Mouse (Mus musculus): ENCODE measurements around the gene Pltp.

Gene Pltp

DNA sequence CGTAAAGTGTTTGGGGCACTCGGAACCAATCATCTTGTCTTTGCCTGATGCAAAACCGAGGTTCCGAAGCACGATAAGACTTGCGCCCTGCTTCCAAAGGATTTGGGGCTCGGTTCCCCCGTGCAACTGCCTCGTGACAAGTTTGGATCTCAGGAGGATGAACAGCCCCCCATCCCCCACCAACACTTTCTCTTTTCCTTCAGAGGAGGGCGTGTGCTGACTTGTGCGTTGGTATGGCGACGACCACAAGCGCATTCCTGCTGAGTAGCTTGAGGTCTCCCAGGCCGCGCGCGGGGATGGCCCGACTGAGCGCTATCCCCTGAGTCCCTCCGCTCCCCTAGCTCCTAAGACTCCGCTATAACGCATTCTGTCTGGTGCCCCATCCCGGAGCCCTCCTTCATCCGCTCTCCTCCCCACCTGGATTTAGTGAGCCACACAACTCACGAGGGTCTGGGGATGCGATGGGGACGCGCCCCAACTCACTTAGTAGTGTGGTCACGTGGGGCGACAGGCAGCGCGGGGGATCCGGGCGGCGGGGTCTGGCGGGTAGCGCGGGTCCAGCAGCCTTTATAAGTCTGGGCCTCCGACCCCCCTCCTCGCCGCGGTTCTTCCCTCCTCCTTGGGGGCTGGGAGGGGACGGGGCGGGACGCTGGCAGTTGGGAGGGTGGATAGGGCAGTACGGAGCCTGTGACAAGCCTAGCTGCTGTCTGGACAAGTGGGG, at the start of gene Pltp:
Gene Pltp, minus strand, starts transcription at position 611 of the 721 bp plus-strand sequence.
- DNase-seq (ENCODE audit: low spot score) = no peak

DNA sequence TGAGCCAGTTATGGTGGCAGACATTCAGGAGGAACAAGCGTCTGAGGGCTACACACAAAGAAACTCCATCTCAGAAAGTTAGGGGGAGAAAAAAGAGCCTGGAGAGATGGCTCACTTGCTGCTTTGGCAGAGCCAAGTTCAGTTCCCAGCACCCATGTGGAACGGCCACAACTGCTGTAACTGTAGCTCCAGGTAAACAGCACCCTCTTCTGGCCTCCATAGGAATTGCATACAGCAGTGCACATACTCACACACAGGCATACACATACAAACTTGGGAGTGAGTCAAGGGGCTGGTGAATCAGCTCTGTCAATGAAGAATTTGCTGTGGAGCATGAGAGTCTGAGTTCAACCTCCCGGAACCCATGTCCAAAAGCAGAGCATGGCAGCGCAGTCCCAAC, 48.6 kb upstream of the Pltp start:
- no peak for DNase-seq (ENCODE audit: low spot score)

DNA sequence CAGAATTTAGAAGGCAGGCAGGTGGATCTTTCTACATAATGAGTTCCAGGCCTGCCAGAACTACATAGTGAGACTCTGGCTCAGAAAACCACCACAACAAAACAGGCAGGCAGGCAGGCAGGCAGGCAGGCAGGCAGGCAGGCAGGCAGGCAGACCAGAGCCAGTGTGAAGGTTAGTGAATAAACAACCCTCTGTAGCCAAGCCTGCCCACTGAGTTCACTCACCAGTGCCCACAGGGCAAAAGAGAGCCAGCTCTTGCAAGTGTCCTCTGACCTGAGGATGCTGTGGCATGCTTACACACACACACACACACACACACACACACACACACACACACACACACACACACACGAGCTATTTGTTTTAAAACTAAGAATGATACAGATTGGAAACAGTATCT, 46.0 kb upstream of the Pltp start:
- no peak for DNase-seq (ENCODE audit: low spot score)

DNA sequence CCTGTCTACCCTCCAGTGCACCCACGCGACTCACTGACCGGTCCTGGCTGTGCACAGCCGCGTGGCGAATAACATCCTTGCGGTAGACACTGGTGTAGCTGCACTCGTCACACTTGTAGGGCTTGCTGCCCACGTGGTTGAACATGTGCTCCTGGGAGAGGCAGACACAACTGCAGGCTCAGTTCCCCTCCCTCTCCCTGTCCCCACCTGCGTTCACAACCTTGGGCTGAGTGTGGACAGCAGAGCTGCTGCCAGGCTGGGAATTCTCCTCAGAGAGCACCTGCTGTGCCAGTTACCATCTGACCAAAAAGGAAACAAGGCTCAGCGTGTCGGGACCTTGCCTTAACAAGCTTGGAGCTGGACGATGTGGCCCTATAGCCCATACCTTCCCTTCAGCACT, 43.9 kb upstream of the Pltp start:
- no peak for DNase-seq (ENCODE audit: low spot score)

DNA sequence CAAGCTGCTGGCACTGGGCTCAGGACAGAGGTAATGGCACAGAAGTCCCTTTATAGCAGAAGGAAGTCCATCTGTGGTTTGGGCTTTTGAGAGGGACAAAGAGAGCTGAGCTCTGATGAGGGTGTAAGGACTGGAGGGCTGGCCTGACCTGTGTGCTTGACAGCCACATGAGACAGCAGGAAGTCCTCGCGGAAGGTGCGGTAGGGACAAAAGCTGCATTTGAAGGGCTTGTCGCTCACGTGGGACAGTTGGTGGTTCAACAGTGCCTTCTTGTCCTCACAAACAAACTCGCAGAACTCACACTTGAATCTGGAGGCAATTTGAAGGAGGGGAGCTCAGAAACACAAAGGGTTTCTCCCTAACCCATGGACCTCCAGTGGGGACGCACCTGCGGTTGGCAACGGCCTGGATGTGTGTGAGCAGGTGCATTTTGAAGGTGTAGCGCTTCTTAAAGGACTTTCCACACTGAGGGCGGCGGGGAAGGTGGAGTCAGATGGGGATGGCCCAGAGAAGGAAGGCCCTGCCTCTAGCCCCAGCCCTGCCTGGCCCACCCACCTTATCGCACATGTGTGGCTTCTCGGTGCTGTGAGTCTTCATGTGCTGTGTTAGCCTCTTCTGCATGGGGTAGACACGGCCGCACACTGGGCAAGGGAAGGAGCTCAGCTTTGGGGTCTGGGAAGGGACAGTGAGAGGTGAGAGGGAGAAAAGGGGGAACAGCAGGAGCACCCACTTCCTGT, 42.4 kb upstream of the Pltp start:
- no peak for DNase-seq (ENCODE audit: low spot score)

DNA sequence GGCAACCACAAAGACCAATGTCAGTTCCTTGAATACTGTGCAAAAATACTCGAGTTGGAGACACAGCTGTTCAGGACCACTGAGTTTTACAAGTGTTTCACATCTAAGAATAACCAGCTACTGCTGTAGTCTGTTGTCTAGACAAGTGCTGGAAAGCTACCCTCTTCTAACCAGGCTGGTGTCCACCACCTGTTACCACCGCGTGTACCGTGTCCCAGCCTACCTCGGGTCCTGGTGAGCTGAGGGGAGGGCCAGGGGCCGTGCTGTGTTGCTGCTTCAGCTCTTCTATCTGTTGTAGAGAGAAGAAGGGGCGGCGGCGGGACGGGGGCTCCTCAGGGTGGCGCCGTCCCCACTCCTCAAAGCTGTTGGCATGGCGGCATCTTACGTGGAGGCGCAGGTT, 41.5 kb upstream of the Pltp start:
- no peak for DNase-seq (ENCODE audit: low spot score)

DNA sequence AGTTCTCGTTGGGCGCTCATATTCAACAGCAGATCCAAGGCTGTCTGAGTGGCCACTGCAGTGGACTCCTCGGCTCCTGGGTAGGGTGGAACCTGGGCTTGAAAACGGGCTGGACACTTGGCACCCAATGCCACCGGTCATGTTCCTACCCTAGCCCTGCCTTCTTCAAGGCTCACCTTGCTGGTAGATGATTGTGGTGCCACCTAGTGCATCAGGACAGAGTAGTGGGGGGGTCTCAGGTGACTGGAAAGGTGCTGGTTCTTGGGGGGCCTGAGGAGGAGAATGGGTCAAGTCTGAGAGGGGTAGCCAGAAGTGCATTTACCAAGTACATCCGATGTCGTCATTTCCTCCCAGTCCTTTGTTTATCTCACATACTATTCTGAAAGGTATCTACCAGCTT, 40.5 kb upstream of the Pltp start:
- DNase-seq (ENCODE audit: low spot score) = no peak

- no peak for DNase-seq (ENCODE audit: low spot score)
Observed at GRCm38 (mm10) chr2:164895885-164896284, 38.4 kb upstream of the Pltp start.

DNA sequence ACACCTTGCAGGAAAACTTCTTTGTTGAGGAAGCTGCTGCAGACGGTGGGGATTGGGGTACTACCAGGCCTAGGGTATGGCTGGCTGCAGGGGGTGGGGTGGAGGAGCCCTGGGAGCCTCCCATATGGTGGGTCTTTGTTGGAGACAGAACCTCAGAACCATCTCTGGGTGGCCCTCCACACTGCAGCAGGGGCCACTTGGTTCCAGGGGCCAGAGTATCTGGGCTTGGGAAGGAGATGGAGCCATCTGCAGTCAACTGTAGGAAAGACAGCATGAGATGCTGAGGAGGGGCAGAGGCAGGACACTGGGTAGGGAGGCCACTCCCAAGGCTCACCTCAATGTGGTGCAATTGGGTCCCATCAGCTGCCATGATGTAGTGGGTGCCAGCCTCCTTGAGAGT, 37.1 kb upstream of the Pltp start:
- DNase-seq (ENCODE audit: low spot score) = no peak

DNA sequence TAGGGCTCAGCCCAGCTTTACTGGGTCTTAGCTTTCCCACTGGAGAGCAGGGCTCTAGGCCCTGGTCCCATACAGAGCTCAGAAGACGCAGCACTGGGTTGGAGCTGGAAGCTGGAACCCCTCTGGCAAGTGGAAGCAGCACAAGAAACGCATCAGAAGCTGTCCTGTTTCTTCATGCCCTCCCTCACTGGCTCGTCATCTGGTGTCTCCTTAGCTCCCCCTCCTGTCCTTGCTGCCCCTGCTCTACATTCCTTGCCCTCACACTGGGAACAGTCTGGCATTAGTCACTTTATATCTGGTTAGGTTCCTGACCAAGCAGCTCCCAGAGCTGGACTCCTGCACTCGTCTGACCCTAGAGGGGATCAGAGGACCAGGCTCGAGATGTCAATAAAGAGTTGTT, 36.5 kb upstream of the Pltp start:
- DNase-seq (ENCODE audit: low spot score) = no peak

GRCm38 (mm10) chr2:164892696-164893216, 35.2 kb upstream of the Pltp start:
- DNase-seq (ENCODE audit: low spot score) = no peak

DNA sequence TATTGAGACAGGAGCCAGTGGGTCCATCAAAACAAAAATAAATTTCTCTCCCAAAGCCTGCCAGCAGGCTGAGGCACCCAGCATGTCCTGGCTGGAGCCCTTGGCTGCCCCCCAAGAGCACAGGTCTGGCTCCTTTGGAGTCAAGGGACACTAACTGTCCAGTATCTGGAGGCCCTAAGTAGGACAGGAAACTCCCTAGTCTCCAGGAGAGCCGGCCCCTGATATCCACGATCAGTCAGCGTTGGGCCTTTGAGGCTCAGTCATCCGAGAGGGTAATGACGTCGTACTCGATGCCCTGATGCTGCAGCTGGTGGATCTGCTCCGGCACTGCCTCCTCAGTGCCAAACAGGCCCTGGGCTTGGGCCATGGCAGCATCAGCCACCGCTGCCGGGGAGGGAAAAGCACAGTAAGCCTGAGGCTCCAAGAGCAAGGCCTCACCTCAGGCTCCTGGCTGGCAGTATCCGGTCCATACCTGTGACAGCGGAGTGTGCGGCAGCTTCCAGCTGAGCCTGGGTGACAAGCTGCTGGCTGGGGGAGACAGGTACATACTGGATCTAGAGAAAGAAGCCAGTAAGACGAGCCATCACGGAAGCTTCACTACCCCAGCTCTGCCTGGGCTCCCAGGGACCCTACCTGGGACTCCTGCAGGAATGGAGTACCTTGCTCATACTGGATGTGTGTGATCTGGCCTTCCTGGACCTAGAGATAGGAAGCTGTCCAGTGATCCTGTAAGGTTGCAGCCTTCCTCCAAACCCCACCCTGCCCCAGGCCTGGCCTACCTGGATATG, 34.6 kb upstream of the Pltp start:
- DNase-seq (ENCODE audit: low spot score) = no peak

GRCm38 (mm10) chr2:164891056-164891834, 33.7 kb upstream of the Pltp start:
- no peak for DNase-seq (ENCODE audit: low spot score)

GRCm38 (mm10) chr2:164890411-164891049, 33.0 kb upstream of the Pltp start:
- DNase-seq (ENCODE audit: low spot score) = no peak

GRCm38 (mm10) chr2:164889960-164890359, 32.4 kb upstream of the Pltp start:
- DNase-seq (ENCODE audit: low spot score) = no peak

DNA sequence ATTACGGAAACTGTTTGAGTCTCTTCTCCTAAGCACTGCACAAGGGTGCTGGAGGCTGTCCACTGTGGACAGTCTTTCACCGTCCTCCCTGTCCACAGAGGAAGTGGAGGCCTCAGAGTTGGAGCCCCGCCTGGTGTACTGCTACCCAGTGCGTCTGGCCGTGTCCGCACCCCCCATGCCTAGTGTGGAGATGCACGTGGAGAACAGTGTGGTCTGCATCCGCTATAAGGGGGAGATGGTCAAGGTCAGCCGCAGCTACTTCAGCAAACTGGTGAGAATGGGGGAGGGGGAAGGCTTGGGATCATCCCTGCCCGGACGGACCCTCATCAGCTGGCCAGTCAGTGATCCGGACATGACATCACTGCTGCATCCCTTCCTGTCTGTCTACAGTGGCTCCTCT, 31.5 kb upstream of the Pltp start:
- no peak for DNase-seq (ENCODE audit: low spot score)

- DNase-seq (ENCODE audit: low spot score) = no peak
Observed at GRCm38 (mm10) chr2:164886617-164887016, 29.1 kb upstream of the Pltp start.

DNA sequence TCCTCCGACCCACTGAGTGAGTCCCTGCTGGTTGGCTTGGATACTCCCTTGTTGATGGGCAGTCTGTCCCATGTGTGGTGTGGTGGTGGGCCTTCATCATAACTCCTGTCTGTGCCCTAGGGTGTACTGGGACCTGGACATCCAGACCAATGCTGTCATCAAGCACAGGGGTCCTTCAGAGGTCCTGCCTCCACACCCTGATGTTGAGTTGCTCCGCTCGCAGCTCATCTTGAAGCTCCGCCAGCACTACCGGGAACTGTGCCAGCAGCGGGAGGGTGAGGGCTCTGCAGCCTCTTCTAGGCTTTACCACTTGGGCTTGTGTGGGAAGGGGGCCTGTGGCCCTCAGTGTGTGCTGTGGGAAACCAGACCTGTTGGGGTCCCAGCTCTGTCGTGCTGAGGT, 28.3 kb upstream of the Pltp start:
- DNase-seq (ENCODE audit: low spot score) = peak; percentile 48

DNA sequence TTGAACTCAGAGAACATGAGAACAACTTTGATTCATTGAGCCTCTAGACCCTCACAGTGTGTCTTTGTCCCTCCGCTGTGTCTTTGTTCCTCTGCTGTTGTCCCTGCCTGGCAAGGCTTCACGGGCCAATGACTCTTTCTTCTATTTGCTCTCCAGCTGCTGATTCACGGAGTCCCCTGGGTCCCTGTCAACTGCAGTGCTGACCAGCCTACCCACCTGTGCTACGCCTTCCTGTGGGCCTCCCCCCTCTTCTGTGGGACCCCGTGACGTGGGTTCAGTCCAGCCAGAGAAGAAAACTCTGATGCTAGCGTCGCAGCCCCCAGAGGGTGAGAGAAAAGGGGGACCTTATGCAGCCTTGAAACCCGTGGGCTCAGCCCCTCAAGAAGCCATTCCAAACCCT, 25.1 kb upstream of the Pltp start:
- DNase-seq (ENCODE audit: low spot score) = no peak

GRCm38 (mm10) chr2:164879568-164880277, 22.2 kb upstream of the Pltp start:
- peak; percentile 91 for DNase-seq (ENCODE audit: low spot score)

GRCm38 (mm10) chr2:164879228-164879567, 21.7 kb upstream of the Pltp start, which contains the start of gene Pcif1:
TSS of gene Pcif1 (plus strand) at chr2:164879304.
- peak; percentile 82 for DNase-seq (ENCODE audit: low spot score)
